In genomic region chrX:20291282-20292039, GRCm38 (mm10) we compare ENCODE assay signal across 8 mouse cellular contexts. TPM values are rescaled to one million over a fixed set of nuclear protein-coding genes. Genes with fewer than 3 reads are reported as not detected.
DNase-seq lines count a peak whose midpoint lies in the region; ATAC-seq and TF ChIP-seq lines count a peak whose summit lies in the region.

Gene Slc9a7, minus strand, starts transcription at chrX:20291807.

- peak; percentile 73 for ATAC-seq in inflammation-experienced regulatory T-cells, adult 6 months

- peaks cover 6% of the 10 kb centered on the region for H3K9me3 ChIP-seq in megakaryocyte, embryonic 14.5 days

- H3K4me1 ChIP-seq in cortical plate, adult 2 months (ENCODE audit: control insufficient read depth, insufficient read depth, low read length) = no peaks in the 10 kb centered on the region
- peaks cover 21% of the 10 kb centered on the region for H3K4me1 ChIP-seq in megakaryocyte, embryonic 14.5 days

- intact Hi-C loops in left cerebral cortex, postnatal 10 days (cut with DNase I) = loop anchor here (5.0 kb wide), 1 partner anchor 119 kb away; no protein-coding TSS in a partner anchor

- no peak for TF ChIP-seq CTCF in cortical plate, adult 2 months (IDR thresholded peaks at IDR 0.05; ENCODE audit: extremely low read depth, insufficient read depth, low read length)

- H3K27ac ChIP-seq in cortical plate, adult 2 months (ENCODE audit: insufficient read depth, low read length) = 0 out of 2 replicates have a peak within 1 kb of the TSS, but pooled peaks have one; percentile 28

- H3K4me3 ChIP-seq in cortical plate, adult 2 months (ENCODE audit: insufficient read depth, low read length) = peak within 1 kb of the TSS; percentile 100
- peak within 1 kb of the TSS; percentile 95 for H3K4me3 ChIP-seq in megakaryocyte, embryonic 14.5 days (replicated peaks)

- no peak for TF ChIP-seq POLR2A in cortical plate, adult 2 months (IDR thresholded peaks at IDR 0.05; ENCODE audit: extremely low read depth, insufficient read depth, low read length)

- DNase-seq in WW6 (ENCODE audit: low read depth, low spot score) = peak; percentile 20
- DNase-seq in gastrocnemius, postnatal 25 days = peak; percentile 81
- peak; percentile 25 to 74 for DNase-seq in left cerebral cortex, postnatal 10 days (ENCODE audit: extremely low spot score in 1 of 2, low spot score in 2 of 2)
- peak; percentile 56 to 62 for DNase-seq in right cerebral cortex, adult 2 months (ENCODE audit: low spot score in 2 of 2)
- DNase-seq in urinary bladder, postnatal 10 days (ENCODE audit: low spot score) = peak; percentile 9

- H3K36me3 ChIP-seq in megakaryocyte, embryonic 14.5 days (replicated peaks; ENCODE audit: low read length) = no peaks in the 10 kb centered on the region

- H3K27me3 ChIP-seq in megakaryocyte, embryonic 14.5 days (replicated peaks) = peaks cover 33% of the 10 kb centered on the region

RNA-seq across cellular contexts. Expression of gene Slc9a7, which starts in this region (rescaled TPM):
- 12.6 and 13.7 TPM in 2 replicates for polyA plus RNA-seq in cortical plate, adult 2 months (2012; rRNA removed)
- total RNA-seq in gastrocnemius, postnatal 25 days (2021) = 1 to 10 TPM; 5.8 to 8.9 TPM
- polyA plus RNA-seq in inflammation-experienced regulatory T-cells, adult 6 months (2017; shearing (Covaris generic)) = 1 to 10 TPM; 5.9 to 7.0 (median 6.2) TPM
- 10 to 100 TPM; 71.0 to 75.4 TPM for total RNA-seq in left cerebral cortex, postnatal 10 days (2021)
- polyA plus RNA-seq in megakaryocyte, embryonic 14.5 days (2012; ENCODE audit: insufficient read depth, low replicate concordance) = 0.20 and 1.1 TPM in 2 replicates

Comparison
In these comparisons a context has a peak if more than half of its experiments do, and no peak if none do; other contexts are left out.
1. Peak in every context shown above with its lines: DNase-seq, ATAC-seq, H3K4me3 ChIP-seq and H3K27ac ChIP-seq.
2. RNA of gene Slc9a7 (total RNA-seq): 71.0 to 75.4 TPM in left cerebral cortex, postnatal 10 days; 5.8 to 8.9 TPM in gastrocnemius, postnatal 25 days; every median in the first group is over 4 times any median in the second.
3. DNase-seq: peak in every context shown above with its lines; median percentile 81 in gastrocnemius, postnatal 25 days; 59 in right cerebral cortex, adult 2 months; 50 in left cerebral cortex, postnatal 10 days; 20 in WW6; 9 in urinary bladder, postnatal 10 days.